Mouse (Mus musculus) C2C12 (cell line): ENCODE results near the gene Casz1. TPM values are rescaled to one million over a fixed set of nuclear protein-coding genes. Genes with fewer than 3 reads are reported as not detected.

Source experiments
- H3K27me3 ChIP-seq: one replicate; pipeline ENCODE4 v1.6.1; 2011; ENCODE audit not compliant: control insufficient read depth, insufficient read depth, insufficient read length
- H3K36me3 ChIP-seq: one replicate; pipeline ENCODE4 v1.6.1; 2011; ENCODE audit not compliant: control insufficient read depth, insufficient read depth
- H3K4me3 ChIP-seq: one replicate; pipeline ENCODE4 v1.5.1; 2011; ENCODE audit warnings: mild to moderate bottlenecking, control low read depth; ENCODE audit not compliant: poor library complexity, insufficient read depth, severe bottlenecking
- H3K79me2 ChIP-seq: one replicate; pipeline ENCODE4 v1.6.1; 2011; ENCODE audit not compliant: control insufficient read depth, insufficient read depth
- H3K79me3 ChIP-seq: one replicate; pipeline ENCODE4 v1.6.1; 2011; ENCODE audit warnings: low read depth, control low read depth
- H3ac ChIP-seq: one replicate; pipeline ENCODE3; 2011; ENCODE audit warnings: low read depth; ENCODE audit not compliant: control insufficient read depth, insufficient read length
- CEBPB ChIP-seq: IDR thresholded peaks from one replicate; pipeline ENCODE4 v1.6.1; 2011; ENCODE audit warnings: low read depth, mild to moderate bottlenecking, control low read depth, moderate library complexity
- CTCF ChIP-seq: IDR thresholded peaks from one replicate; pipeline ENCODE4 v1.5.1; 2011; ENCODE audit not compliant: control insufficient read depth, insufficient read depth, insufficient read length
- FOSL1 ChIP-seq: IDR thresholded peaks from one replicate; pipeline ENCODE4 v1.8.0; 2011; ENCODE audit warnings: mild to moderate bottlenecking, low read length; ENCODE audit not compliant: poor library complexity, insufficient read depth, severe bottlenecking
- MAX ChIP-seq: IDR thresholded peaks from one replicate; pipeline ENCODE4 v1.6.1; 2011; ENCODE audit warnings: mild to moderate bottlenecking, control low read depth
- MYOD1 ChIP-seq: IDR thresholded peaks from one replicate; pipeline ENCODE4 v1.6.1; 2011; ENCODE audit warnings: low read depth; ENCODE audit not compliant: control insufficient read depth, insufficient read length
- MYOG ChIP-seq: IDR thresholded peaks from one replicate; pipeline ENCODE4 v1.6.1; 2011; ENCODE audit not compliant: control insufficient read depth, insufficient read length; ENCODE audit errors: extremely low read depth
- USF1 ChIP-seq: IDR thresholded peaks from one replicate; pipeline ENCODE4 v1.6.1; 2011; ENCODE audit warnings: low read depth, mild to moderate bottlenecking, control low read depth, moderate library complexity
- polyA plus RNA-seq: library from polyadenylated mRNA; unstranded; fragments of >200 nt; fragmentation: generic; extraction: Trizol; gene quantifications from one replicate; pipeline ENCODE4 v1.2.1, GENCODE M21; 2012; ENCODE audit warnings: missing spikeins

Casz1 gene
- polyA plus RNA-seq, 1 experiment, result 0.07 TPM

DNA sequence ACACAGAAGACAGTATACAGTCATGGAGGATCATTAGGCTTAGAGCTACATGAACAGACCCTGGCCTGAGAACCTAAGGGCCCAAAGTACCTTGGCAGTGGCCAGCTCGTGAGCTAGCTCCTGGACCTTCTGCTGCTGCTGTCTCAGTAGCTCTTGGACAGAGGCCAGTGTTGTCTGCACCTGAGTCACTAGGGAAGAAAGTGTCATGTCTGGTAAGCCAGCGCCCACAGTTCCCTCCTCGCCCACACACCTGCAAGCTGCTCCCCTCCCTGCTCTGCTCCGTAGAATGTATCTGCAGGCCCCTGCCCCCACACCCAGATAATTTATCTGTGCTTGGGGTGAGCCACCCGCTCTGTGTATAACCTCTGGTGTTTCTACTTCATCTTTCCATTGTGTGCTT, 161.9 kb downstream of the Casz1 start:
- no peak for TF ChIP-seq CEBPB
- Histone ChIP-seq H3K79me2 (no peaks in the 10 kb centered on the region), H3K4me3 (no peak overlapping the region), H3ac (no peak overlapping the region), H3K36me3 (no peaks in the 10 kb centered on the region), H3K27me3 (no peaks in the 10 kb centered on the region), H3K79me3 (no peaks in the 10 kb centered on the region)

DNA sequence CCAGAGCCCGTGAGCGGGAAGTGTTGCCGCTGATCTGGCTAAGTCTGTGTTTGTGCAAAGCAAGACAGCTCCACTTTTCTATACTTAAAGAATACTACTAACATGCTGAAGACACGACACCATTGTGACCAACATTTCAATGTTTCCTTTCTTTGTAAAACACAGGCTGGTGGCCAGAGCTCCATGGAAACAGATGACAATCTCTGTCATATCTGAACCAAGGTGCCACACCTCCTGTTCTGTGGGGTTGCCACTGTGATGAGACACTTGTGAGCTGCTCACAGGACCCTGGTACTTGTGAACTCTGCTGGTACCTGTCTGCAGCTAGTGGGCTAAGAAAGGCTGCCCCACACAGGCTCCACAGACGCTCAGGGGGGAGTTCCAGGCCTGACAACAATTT, 164.6 kb downstream of the Casz1 start:
- Histone ChIP-seq H3K36me3 (no peaks in the 10 kb centered on the region), H3K4me3 (no peak overlapping the region), H3ac (no peak overlapping the region), H3K79me2 (no peaks in the 10 kb centered on the region), H3K27me3 (no peaks in the 10 kb centered on the region), H3K79me3 (no peaks in the 10 kb centered on the region)
- no peak for TF ChIP-seq USF1
- TF ChIP-seq MAX, result no peak
- TF ChIP-seq CTCF, result no peak
- no peak for TF ChIP-seq MYOD1
- no peak for TF ChIP-seq CEBPB
- no peak for TF ChIP-seq FOSL1

DNA sequence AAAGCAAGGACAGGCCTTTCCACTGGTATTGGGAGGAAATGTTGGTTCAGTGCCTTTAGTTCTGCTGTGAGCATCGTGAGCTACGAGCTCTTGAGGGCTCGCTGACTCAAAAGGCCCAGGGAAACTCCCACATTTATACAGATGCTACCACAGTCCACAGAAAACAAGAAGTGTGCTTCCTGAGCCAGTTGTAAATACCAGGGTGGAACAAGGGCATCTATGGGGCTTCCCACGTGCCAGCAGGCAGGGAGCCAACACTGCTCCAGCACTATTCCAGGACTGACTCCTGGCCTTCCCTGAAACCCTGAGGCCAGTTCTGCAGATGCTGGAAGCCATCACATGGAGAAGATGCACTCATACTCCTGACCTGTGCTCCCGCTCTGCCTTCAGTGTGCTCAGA, 165.4 kb downstream of the Casz1 start:
- Histone ChIP-seq H3ac (no peak overlapping the region), H3K36me3 (no peaks in the 10 kb centered on the region), H3K4me3 (no peak overlapping the region), H3K27me3 (no peaks in the 10 kb centered on the region), H3K79me3 (no peaks in the 10 kb centered on the region), H3K79me2 (no peaks in the 10 kb centered on the region)
- no peak for TF ChIP-seq CTCF
- no peak for TF ChIP-seq USF1
- TF ChIP-seq MYOD1, result no peak
- TF ChIP-seq FOSL1, result no peak
- TF ChIP-seq MYOG, result no peak
- TF ChIP-seq CEBPB, result no peak
- TF ChIP-seq MAX, result no peak

DNA sequence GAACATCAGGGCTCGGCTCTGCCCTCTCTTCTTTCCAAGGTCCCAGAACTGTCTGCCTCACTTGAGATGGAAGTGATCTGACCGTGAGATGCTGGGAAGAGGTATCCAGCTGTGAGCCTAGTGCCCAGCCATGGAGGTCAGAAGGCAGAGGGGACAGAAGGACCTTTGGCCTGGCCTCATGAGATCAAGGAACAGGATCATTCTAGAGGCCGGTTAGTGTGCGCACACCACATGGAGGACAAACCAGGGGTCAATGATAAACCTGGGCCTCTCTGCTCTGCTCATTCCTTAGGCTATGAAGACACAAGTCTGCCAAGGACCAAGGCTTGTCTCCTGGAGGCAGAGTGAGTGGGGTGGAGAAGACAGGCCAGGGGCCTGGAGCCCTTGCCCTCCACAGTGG, 166.5 kb downstream of the Casz1 start:
- Histone ChIP-seq H3K79me3 (no peaks in the 10 kb centered on the region), H3K4me3 (no peak overlapping the region), H3K79me2 (no peaks in the 10 kb centered on the region), H3K36me3 (no peaks in the 10 kb centered on the region), H3K27me3 (no peaks in the 10 kb centered on the region), H3ac (no peak overlapping the region)
- TF ChIP-seq USF1 (no peak), CEBPB (no peak), CTCF (no peak), MYOG (no peak), MYOD1 (no peak), MAX (no peak), FOSL1 (no peak)

DNA sequence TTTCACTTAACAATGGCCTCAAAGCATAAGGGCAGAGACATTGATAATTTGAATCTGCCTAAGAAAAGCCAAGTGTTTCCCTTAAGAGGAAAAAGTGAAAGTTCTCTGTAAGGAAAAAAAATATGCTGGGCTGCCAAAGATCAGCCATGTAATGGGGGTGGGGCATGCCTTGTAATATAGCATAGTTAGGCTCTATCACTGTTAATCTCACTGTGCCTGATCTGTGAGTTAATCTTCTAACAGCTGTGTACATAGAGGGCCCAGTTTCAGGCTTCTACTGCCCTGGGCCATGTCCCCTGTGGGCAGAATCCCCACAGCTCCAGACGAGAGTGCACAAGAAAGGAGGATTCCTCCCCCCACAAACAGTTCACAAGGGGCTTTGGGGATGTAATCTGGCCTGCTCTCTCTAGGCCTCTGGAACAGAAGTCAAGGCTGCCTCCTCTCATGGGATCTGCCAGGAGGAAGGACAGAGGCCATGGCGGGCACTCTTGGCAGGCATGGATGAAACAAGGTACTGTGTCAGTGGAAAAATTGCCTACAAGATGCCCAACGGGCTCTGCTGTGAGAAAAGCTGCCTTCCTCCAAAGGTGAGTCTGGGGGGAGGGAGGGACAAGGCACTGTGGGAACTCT, 167.5 kb downstream of the Casz1 start:
- H3ac ChIP-seq, result no peak overlapping the region
- H3K27me3 ChIP-seq, result no peaks in the 10 kb centered on the region
- TF ChIP-seq CEBPB (no peak), CTCF (no peak), MYOD1 (no peak), MYOG (no peak), MAX (no peak), FOSL1 (no peak), USF1 (no peak)
- H3K79me2 ChIP-seq, result no peaks in the 10 kb centered on the region
- H3K79me3 ChIP-seq, result peaks cover 1% of the 10 kb centered on the region
- H3K4me3 ChIP-seq, result no peak overlapping the region
- H3K36me3 ChIP-seq, result no peaks in the 10 kb centered on the region

- no peaks in the 10 kb centered on the region for H3K27me3 ChIP-seq
- no peak for TF ChIP-seq FOSL1
- TF ChIP-seq MYOG, result no peak
- no peak for TF ChIP-seq CEBPB
- TF ChIP-seq MAX, result no peak
- no peak for TF ChIP-seq USF1
- no peak for TF ChIP-seq CTCF
- no peak for TF ChIP-seq MYOD1
Measured at GRCm38 (mm10) chr4:148972707-148973106, 168.5 kb downstream of the Casz1 start.

More at GRCm38 (mm10) chr4:148972707-148973106, 168.5 kb downstream of the Casz1 start:
- Histone ChIP-seq H3K4me3 (no peak overlapping the region), H3K79me2 (no peaks in the 10 kb centered on the region), H3K79me3 (peaks cover 1% of the 10 kb centered on the region), H3K36me3 (no peaks in the 10 kb centered on the region), H3ac (no peak overlapping the region)
